Mouse (Mus musculus) erythroblast, embryonic 14.5 days (primary cell): ENCODE data around the gene Araf.

Experiments used
- GATA1 ChIP-seq: IDR thresholded peaks from 2 replicates; pipeline ENCODE4 v1.6.1; 2012; ENCODE audit warnings: low read length, inconsistent platforms, mixed read lengths
- TAL1 ChIP-seq: IDR thresholded peaks from 3 replicates; pipeline ENCODE4 v1.6.1; 2012; ENCODE audit warnings: low read length, inconsistent platforms, mixed read lengths

- TF ChIP-seq TAL1 = no peak
- TF ChIP-seq GATA1 = no peak
Observed at GRCm38 (mm10) chrX:20875241-20875640, 77.6 kb downstream of the Araf start.
